Mouse (Mus musculus) liver, postnatal 0 days (tissue): ENCODE results near the gene Traf3ip2.

Source experiments
- CTCF ChIP-seq: sonication (generic); IDR thresholded peaks from 2 replicates; pipeline ENCODE4 v1.5.1; 2016; ENCODE audit warnings: antibody characterized with exemption, low read depth
- EP300 ChIP-seq: IDR thresholded peaks from 2 replicates; pipeline ENCODE4 v1.6.1; 2016; ENCODE audit warnings: antibody characterized with exemption, low read depth, mild to moderate bottlenecking

DNA sequence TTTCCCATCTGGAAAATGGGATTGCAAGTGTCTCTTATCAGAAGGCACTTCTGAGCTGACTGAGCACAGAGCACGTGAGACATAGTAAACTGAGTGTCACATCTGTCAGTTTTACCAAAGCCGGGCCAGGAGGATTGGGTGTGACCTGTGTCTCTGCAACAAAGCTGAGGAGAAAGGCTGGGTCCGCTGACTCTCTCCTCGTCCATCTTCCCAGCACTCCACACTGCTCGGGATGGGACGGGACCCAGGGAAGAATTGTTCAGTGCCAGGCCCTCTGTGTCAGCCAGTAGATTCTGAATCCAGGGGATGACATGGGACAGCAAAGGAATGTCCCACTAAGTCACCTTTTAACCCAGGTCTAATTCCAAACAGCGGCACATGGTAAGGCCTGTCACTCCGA lies 32.3 kb upstream of the Traf3ip2 start:
- TF ChIP-seq CTCF (no peak), EP300 (no peak)
